Mouse (Mus musculus) CH12.LX (cell line): ENCODE measurements at regions not wholly inside any gene's neighbourhood (a gene's known extent, or its start where the extent isn't known, plus 50 kb on each side); places are given as distances from the start of the nearest gene placed in this dataset.

Experiments used
- DNase-seq: peaks from one replicate; pipeline ENCODE4 v3.0.0-alpha.2; 2013; ENCODE audit errors: extremely low read depth
- H3K27ac ChIP-seq: 2 replicates; pipeline ENCODE4 v1.5.1; 2012; ENCODE audit warnings: low read depth, mild to moderate bottlenecking, control low read depth, moderate library complexity; ENCODE audit not compliant: insufficient read depth
- H3K27me3 ChIP-seq: replicated peaks from 2 replicates; pipeline ENCODE3; 2012; ENCODE audit warnings: inconsistent platforms
- H3K36me3 ChIP-seq, 2 experiments: replicated peaks in 1 of 2; 2 replicates each; pipeline versions ENCODE3 to v1.6.1; 2012; ENCODE audit warnings: inconsistent platforms in 1 of 2, low read length in 1 of 2, mild to moderate bottlenecking in 1 of 2, mixed read lengths in 1 of 2, moderate library complexity in 1 of 2; ENCODE audit not compliant: control insufficient read depth in 1 of 2, insufficient read depth in 1 of 2
- H3K4me1 ChIP-seq, 2 experiments: 2 replicates each; pipeline ENCODE4 v1.6.1; 2012; ENCODE audit warnings: inconsistent platforms in 1 of 2, moderate library complexity in 1 of 2; ENCODE audit not compliant: insufficient read depth in 2 of 2, control insufficient read depth in 1 of 2
- H3K4me2 ChIP-seq: 2 replicates; pipeline ENCODE4 v1.6.1; 2012; ENCODE audit warnings: low read depth, mild to moderate bottlenecking, control low read depth; ENCODE audit not compliant: poor library complexity, insufficient read depth, severe bottlenecking
- H3K4me3 ChIP-seq, 3 experiments: fragments of 150-350 bp in 1 of 3; sonication (generic) in 1 of 3; replicated peaks in 1 of 3; 2 replicates each; pipeline versions ENCODE3 to v1.5.1; 2011 to 2012; ENCODE audit warnings: low read depth in 2 of 3, low read length in 2 of 3, mild to moderate bottlenecking in 2 of 3, moderate library complexity in 2 of 3, control low read depth in 1 of 3, improper control_type of control experiment in 1 of 3, inconsistent platforms in 1 of 3, mixed read lengths in 1 of 3; ENCODE audit not compliant: poor library complexity in 1 of 3
- H3K79me2 ChIP-seq: replicated peaks from 2 replicates; pipeline ENCODE4 v1.6.1; 2012; ENCODE audit warnings: mild to moderate bottlenecking, moderate library complexity; ENCODE audit not compliant: control insufficient read depth, poor library complexity, insufficient read depth, severe bottlenecking; ENCODE audit errors: extremely low read depth
- H3K9ac ChIP-seq: 2 replicates; pipeline ENCODE4 v1.6.1; 2012; ENCODE audit warnings: low read depth, mild to moderate bottlenecking, control low read depth, moderate library complexity; ENCODE audit not compliant: insufficient read depth
- H3K9me3 ChIP-seq: replicated peaks from 2 replicates; pipeline ENCODE3; 2012; ENCODE audit warnings: low read length, inconsistent platforms, mixed read lengths
- BHLHE40 ChIP-seq: IDR thresholded peaks from 2 replicates; pipeline ENCODE4 v1.6.1; 2011; ENCODE audit warnings: mild to moderate bottlenecking, low read depth, low read length, improper control_type of control experiment
- CHD1 ChIP-seq: IDR thresholded peaks from 2 replicates; pipeline ENCODE4 v1.6.1; 2012; ENCODE audit warnings: low read depth, low read length, improper control_type of control experiment, inconsistent platforms
- CHD2 ChIP-seq: IDR thresholded peaks from 2 replicates; pipeline ENCODE4 v1.6.1; 2011; ENCODE audit warnings: low read length, improper control_type of control experiment
- CTCF ChIP-seq, 2 experiments: IDR thresholded peaks in 1 of 2; conservative IDR thresholded peaks in 1 of 2; 2 replicates each; pipeline ENCODE4 v1.5.1; 2011 to 2012; ENCODE audit warnings: low read depth in 2 of 2, low read length in 2 of 2, improper control_type of control experiment in 1 of 2, inconsistent platforms in 1 of 2, mild to moderate bottlenecking in 1 of 2, moderate library complexity in 1 of 2
- E2F4 ChIP-seq: IDR thresholded peaks from 2 replicates; pipeline ENCODE4 v1.6.1; 2011; ENCODE audit warnings: low read depth, low read length, improper control_type of control experiment; ENCODE audit not compliant: insufficient replicate concordance
- ELF1 ChIP-seq: IDR thresholded peaks from 2 replicates; pipeline ENCODE4 v1.6.1; 2014; ENCODE audit warnings: low read depth, mild to moderate bottlenecking, inconsistent platforms, low read length, improper control_type of control experiment
- EP300 ChIP-seq: IDR thresholded peaks from 2 replicates; pipeline ENCODE4 v1.6.1; 2011; ENCODE audit warnings: low read length, improper control_type of control experiment
- ETS1 ChIP-seq: conservative IDR thresholded peaks from 2 replicates; pipeline ENCODE4 v1.6.1; 2012; ENCODE audit warnings: low read depth, mild to moderate bottlenecking, inconsistent platforms, low read length, improper control_type of control experiment, moderate library complexity
- GABPA ChIP-seq: IDR thresholded peaks from 2 replicates; pipeline ENCODE4 v1.6.1; 2012; ENCODE audit warnings: low read depth, low read length, improper control_type of control experiment, inconsistent platforms; ENCODE audit not compliant: insufficient replicate concordance
- HCFC1 ChIP-seq: IDR thresholded peaks from 2 replicates; pipeline ENCODE4 v1.6.1; 2012; ENCODE audit warnings: low read depth, mild to moderate bottlenecking, inconsistent platforms, low read length, improper control_type of control experiment
- IRF4 ChIP-seq: IDR thresholded peaks from 2 replicates; pipeline ENCODE4 v1.6.1; 2014; ENCODE audit warnings: low read depth, mild to moderate bottlenecking, inconsistent platforms, low read length, improper control_type of control experiment
- JUN ChIP-seq: IDR thresholded peaks from 2 replicates; pipeline ENCODE4 v1.6.1; 2011; ENCODE audit warnings: low read depth, mild to moderate bottlenecking, low read length, improper control_type of control experiment, moderate library complexity; ENCODE audit not compliant: insufficient read depth
- JUND ChIP-seq: conservative IDR thresholded peaks from 2 replicates; pipeline ENCODE4 v1.6.1; 2011; ENCODE audit warnings: low read depth, low read length, improper control_type of control experiment
- KAT2A ChIP-seq: IDR thresholded peaks from 2 replicates; pipeline ENCODE4 v1.6.1; 2012; ENCODE audit warnings: low read length, improper control_type of control experiment, inconsistent platforms; ENCODE audit not compliant: insufficient replicate concordance
- MAFK ChIP-seq: IDR thresholded peaks from 2 replicates; pipeline ENCODE4 v1.6.1; 2011; ENCODE audit warnings: low read length, improper control_type of control experiment; ENCODE audit not compliant: insufficient replicate concordance
- MAX ChIP-seq: IDR thresholded peaks from 2 replicates; pipeline ENCODE4 v1.6.1; 2011; ENCODE audit warnings: low read length, improper control_type of control experiment
- MAZ ChIP-seq: IDR thresholded peaks from 2 replicates; pipeline ENCODE4 v1.6.1; 2012; ENCODE audit warnings: low read depth, mild to moderate bottlenecking, inconsistent platforms, low read length, improper control_type of control experiment, moderate library complexity
- MEF2A ChIP-seq: IDR thresholded peaks from 2 replicates; pipeline ENCODE4 v1.6.1; 2014; ENCODE audit warnings: low read depth, mild to moderate bottlenecking, inconsistent platforms, low read length, improper control_type of control experiment, borderline replicate concordance
- MXI1 ChIP-seq: IDR thresholded peaks from 2 replicates; pipeline ENCODE4 v1.6.1; 2011; ENCODE audit warnings: mild to moderate bottlenecking, low read depth, low read length, improper control_type of control experiment
- MYC ChIP-seq: IDR thresholded peaks from 2 replicates; pipeline ENCODE4 v1.6.1; 2011; ENCODE audit warnings: low read depth, mild to moderate bottlenecking, improper control_type of control experiment, low read length
- NELFE ChIP-seq: IDR thresholded peaks from 2 replicates; pipeline ENCODE4 v1.6.1; 2011; ENCODE audit warnings: low read depth, low read length, improper control_type of control experiment
- NRF1 ChIP-seq: IDR thresholded peaks from 2 replicates; pipeline ENCODE4 v1.6.1; 2014; ENCODE audit warnings: low read depth, mild to moderate bottlenecking, inconsistent platforms, low read length, improper control_type of control experiment, moderate library complexity
- PAX5 ChIP-seq: IDR thresholded peaks from 2 replicates; pipeline ENCODE4 v1.6.1; 2012; ENCODE audit warnings: low read length, inconsistent platforms, mixed read lengths
- POLR2A ChIP-seq: IDR thresholded peaks from 2 replicates; pipeline ENCODE4 v1.6.1; 2011; ENCODE audit warnings: low read depth, mild to moderate bottlenecking, improper control_type of control experiment, low read length
- POLR2AphosphoS2 ChIP-seq: IDR thresholded peaks from 2 replicates; pipeline ENCODE4 v1.6.1; 2011; ENCODE audit warnings: low read depth, low read length, improper control_type of control experiment
- RAD21 ChIP-seq: IDR thresholded peaks from 2 replicates; pipeline ENCODE4 v1.6.1; 2011; ENCODE audit warnings: low read depth, mild to moderate bottlenecking, low read length, improper control_type of control experiment, moderate library complexity
- RCOR1 ChIP-seq: conservative IDR thresholded peaks from 2 replicates; pipeline ENCODE4 v1.6.1; 2012; ENCODE audit warnings: low read depth, mild to moderate bottlenecking, inconsistent platforms, low read length, improper control_type of control experiment
- SIN3A ChIP-seq: IDR thresholded peaks from 2 replicates; pipeline ENCODE4 v1.6.1; 2012; ENCODE audit warnings: low read length, improper control_type of control experiment, inconsistent platforms
- SMC3 ChIP-seq: IDR thresholded peaks from 2 replicates; pipeline ENCODE4 v1.6.1; 2011; ENCODE audit warnings: low read depth, low read length, improper control_type of control experiment
- TBP ChIP-seq: conservative IDR thresholded peaks from 2 replicates; pipeline ENCODE4 v1.6.1; 2011; ENCODE audit warnings: low read depth, low read length, improper control_type of control experiment
- TCF12 ChIP-seq: IDR thresholded peaks from 2 replicates; pipeline ENCODE4 v1.6.1; 2014; ENCODE audit warnings: low read depth, mild to moderate bottlenecking, inconsistent platforms, low read length, improper control_type of control experiment
- UBTF ChIP-seq: IDR thresholded peaks from 2 replicates; pipeline ENCODE4 v1.6.1; 2012; ENCODE audit warnings: low read depth, mild to moderate bottlenecking, inconsistent platforms, low read length, improper control_type of control experiment, moderate library complexity
- USF1 ChIP-seq: IDR thresholded peaks from 2 replicates; pipeline ENCODE4 v1.6.1; 2014; ENCODE audit warnings: low read depth, mild to moderate bottlenecking, inconsistent platforms, low read length, improper control_type of control experiment
- USF2 ChIP-seq: conservative IDR thresholded peaks from 2 replicates; pipeline ENCODE4 v1.6.1; 2011; ENCODE audit warnings: low read depth, low read length, improper control_type of control experiment
- ZC3H11A ChIP-seq: IDR thresholded peaks from 2 replicates; pipeline ENCODE4 v1.6.1; 2012; ENCODE audit warnings: low read depth, mild to moderate bottlenecking, inconsistent platforms, low read length, improper control_type of control experiment
- ZKSCAN1 ChIP-seq: IDR thresholded peaks from 2 replicates; pipeline ENCODE4 v1.6.1; 2012; ENCODE audit warnings: low read depth, inconsistent platforms, low read length, improper control_type of control experiment, borderline replicate concordance
- ZMIZ1 ChIP-seq: IDR thresholded peaks from 2 replicates; pipeline ENCODE4 v1.6.1; 2012; ENCODE audit warnings: low read depth, mild to moderate bottlenecking, inconsistent platforms, low read length, improper control_type of control experiment
- ZNF384 ChIP-seq: IDR thresholded peaks from 2 replicates; pipeline ENCODE4 v1.6.1; 2012; ENCODE audit warnings: low read depth, low read length, improper control_type of control experiment, inconsistent platforms
- dilution Hi-C: fragments of 300-500 bp; cut with MboI; formaldehyde crosslinking; loops from 2 replicates; pipeline ENCODE4 v1.14.3; 2020; ENCODE audit warnings: low sequenced_read_pairs; ENCODE audit not compliant: extremely low pct_unique_long_range_greater_than_20kb, extremely low pct_ligation_motif_present
- in situ Hi-C: fragments of 300-500 bp; cut with MboI; formaldehyde crosslinking; loops from 3 replicates; pipeline ENCODE4 v1.14.3; 2019; ENCODE audit warnings: low sequenced_read_pairs, low pct_ligation_motif_present, low pct_unique_long_range_greater_than_20kb, mixed read lengths

DNA sequence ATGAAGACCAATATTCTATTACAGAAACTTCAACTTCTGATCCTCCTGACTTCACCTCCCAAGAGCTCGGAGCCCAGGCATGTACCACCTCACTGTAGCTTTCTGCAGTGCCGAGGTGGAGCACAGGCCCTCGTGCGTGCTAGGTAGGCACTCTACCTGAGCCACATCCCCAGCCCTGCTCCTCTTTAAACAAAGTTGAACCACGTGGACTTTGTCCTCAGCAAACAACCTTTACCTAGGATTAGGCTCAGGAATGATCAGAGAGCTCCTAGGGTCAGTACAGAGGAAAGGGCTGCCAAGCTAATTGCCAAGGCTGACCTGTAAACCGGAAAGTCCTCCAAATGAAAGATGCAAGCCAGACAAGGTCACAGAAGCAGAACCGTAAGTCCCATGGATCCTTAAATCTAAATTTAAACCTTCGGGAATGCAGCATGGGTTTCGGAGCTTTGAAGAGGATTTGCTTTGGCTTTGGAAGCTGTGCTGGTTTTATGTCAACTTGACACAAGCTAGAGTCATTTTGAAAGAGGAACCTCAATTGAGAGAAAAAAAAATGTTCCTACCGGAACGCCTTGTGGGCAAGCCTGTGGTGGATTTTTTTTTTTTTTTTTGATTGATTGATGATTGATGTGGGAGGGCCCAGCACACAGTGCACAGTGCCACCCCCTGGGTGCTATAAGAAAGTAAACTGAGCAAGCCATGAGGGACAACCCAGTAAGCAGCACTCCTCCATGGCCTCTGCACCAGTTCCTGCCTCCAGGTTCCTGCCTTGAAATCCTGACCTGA lies 69.5 kb upstream of the Rybp start:
- no peaks in the 10 kb centered on the region for H3K9me3 ChIP-seq
- TF ChIP-seq JUND (peak; percentile 94), JUN (peak; percentile 80), ETS1 (peak; percentile 63; the same call in 1 of the 2 replicates), BHLHE40 (peak; percentile 55), MAZ (no peak), MAFK (peak; percentile 72; the same call in 1 of the 2 replicates), GABPA (no peak), RCOR1 (peak; percentile 89; the same call in 1 of the 2 replicates), TCF12 (peak; percentile 33; the same call in 1 of the 2 replicates), HCFC1 (no peak), CTCF (conservative IDR thresholded peaks at IDR 0.05 in 1 of 2, IDR thresholded peaks at IDR 0.05 in 1 of 2; ENCODE audit: low read depth in 2 of 2, low read length in 2 of 2) (peak in 1 of 2 experiments; percentile 46; a peak in 2 of 4 replicates), E2F4 (no peak), ZKSCAN1 (peak; percentile 8; the same call in 1 of the 2 replicates), RAD21 (peak; percentile 43), USF2 (no peak), MAX (no peak), POLR2AphosphoS2 (no peak), IRF4 (peak; percentile 98), SMC3 (peak; percentile 29; the same call in 1 of the 2 replicates), MXI1 (no peak), MYC (0 out of 2 replicates have a peak, but pooled peaks have one; percentile 18), UBTF (no peak; the same call in 1 of the 2 replicates), ZNF384 (peak; percentile 99), POLR2A (no peak), TBP (no peak), CHD2 (peak; percentile 60), USF1 (no peak), EP300 (peak; percentile 98), SIN3A (no peak), CHD1 (no peak), ELF1 (no peak), MEF2A (peak; percentile 60), NRF1 (no peak), KAT2A (no peak), ZMIZ1 (no peak), NELFE (no peak), ZC3H11A (no peak), PAX5 (no peak)
- TF ChIP-seq, all 38 proteins: peak for 17
- Histone ChIP-seq H3K4me3 (no peak overlapping the region), H3K79me2 (no peaks in the 10 kb centered on the region), H3K9ac (no peak overlapping the region), H3K27ac (no peak overlapping the region), H3K36me3 (no peaks in the 10 kb centered on the region), H3K4me2 (0 out of 2 replicates have a peak overlapping the region, but pooled peaks have one; percentile 9), H3K27me3 (peaks cover 5% of the 10 kb centered on the region), H3K4me1 (peaks cover 4 to 19% of the 10 kb centered on the region in 2 experiments)
- peak; percentile 78 for DNase-seq
- in situ Hi-C loops = no loop called here
- dilution Hi-C loops = no loop called here
